Mouse (Mus musculus) gonadal fat pad, adult 2 months (tissue): ENCODE data around the gene Tlr9. TPM values are rescaled to one million over a fixed set of nuclear protein-coding genes. Genes with fewer than 3 reads are reported as not detected.

Source experiments
- DNase-seq: peaks from one replicate; pipeline ENCODE4 v3.0.0-alpha.2; 2012; ENCODE audit warnings: low read depth
- polyA plus RNA-seq: library from polyadenylated mRNA; depleted of rRNA; stranded (reverse); fragments of >200 nt; gene quantifications from 2 replicates; pipeline ENCODE4 v1.2.3, GENCODE M21; 2012

The Tlr9 gene
- polyA plus RNA-seq, 1 experiment, result 4.0 TPM

DNA sequence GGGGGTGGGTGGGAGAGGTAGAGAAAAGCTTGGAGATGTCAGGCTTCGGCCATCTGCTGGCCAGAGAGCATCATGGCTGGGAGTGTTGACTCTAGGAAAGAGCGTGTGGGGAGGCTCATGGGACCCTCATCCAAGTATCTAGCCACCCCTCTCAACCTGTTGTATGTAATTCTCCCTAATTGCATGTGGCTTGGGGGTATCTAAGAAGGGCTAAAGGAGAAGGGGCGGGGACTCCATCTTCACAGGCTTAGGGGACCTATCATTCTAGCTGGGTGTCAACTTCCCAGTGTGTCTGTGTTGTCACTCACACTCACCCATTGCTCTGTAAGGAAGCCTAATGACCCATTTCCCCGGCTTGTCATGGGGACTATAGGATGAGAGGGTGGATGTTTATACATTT lies 9.4 kb downstream of the Tlr9 start:
- DNase-seq, result no peak

DNA sequence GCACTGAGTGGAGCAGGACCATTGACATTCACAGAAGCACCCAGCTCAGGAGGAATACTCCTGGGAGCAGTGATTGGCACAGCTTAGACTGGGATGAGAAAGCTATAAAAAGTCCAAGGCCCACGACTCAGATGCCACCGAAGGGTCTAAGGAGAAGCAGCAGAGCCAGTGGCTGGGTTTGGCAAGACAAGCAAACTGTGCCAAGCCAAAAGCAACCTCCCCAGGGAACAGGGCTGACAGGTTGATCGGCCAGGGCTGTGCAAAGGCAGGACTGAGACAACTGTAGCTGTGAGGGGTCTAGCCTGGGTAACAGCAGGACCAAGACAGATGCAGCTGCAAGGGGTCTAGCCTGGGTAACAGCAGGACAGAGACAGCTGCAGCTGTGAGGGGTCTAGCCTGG lies 10.6 kb downstream of the Tlr9 start:
- DNase-seq, result no peak

- DNase-seq, result no peak
Observed at GRCm38 (mm10) chr9:106233953-106234352, 11.6 kb downstream of the Tlr9 start.

DNA sequence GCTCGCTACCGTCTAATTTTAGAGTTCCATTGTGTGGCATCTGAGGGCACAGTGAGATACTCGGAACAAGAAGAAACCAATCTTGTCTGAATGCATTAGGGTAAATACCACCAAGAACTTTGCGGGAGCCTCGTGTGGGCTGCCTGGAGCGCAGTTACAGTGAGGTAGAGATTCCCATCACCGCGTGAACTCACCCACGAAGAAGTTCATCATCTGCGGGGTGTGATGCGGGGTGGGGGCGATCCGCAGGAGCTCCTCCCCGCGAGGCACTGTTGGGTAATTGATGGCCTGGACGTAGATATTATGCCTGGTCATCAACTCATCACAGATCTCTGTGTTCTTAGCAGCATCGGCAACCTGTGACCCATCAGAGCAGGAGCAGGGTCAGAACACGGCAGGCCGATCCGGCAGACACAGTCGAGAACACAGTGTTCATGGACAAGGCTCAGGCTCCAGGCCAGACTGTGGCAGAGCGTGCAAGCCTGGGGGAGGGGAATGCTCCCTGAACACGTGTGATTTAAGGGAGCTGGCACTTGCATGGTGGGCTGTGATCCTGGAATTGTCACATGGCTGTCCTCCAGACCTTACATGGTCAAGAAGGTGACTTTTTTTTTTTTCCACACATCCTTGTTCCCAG lies 12.9 kb downstream of the Tlr9 start:
- DNase-seq, result no peak

DNA sequence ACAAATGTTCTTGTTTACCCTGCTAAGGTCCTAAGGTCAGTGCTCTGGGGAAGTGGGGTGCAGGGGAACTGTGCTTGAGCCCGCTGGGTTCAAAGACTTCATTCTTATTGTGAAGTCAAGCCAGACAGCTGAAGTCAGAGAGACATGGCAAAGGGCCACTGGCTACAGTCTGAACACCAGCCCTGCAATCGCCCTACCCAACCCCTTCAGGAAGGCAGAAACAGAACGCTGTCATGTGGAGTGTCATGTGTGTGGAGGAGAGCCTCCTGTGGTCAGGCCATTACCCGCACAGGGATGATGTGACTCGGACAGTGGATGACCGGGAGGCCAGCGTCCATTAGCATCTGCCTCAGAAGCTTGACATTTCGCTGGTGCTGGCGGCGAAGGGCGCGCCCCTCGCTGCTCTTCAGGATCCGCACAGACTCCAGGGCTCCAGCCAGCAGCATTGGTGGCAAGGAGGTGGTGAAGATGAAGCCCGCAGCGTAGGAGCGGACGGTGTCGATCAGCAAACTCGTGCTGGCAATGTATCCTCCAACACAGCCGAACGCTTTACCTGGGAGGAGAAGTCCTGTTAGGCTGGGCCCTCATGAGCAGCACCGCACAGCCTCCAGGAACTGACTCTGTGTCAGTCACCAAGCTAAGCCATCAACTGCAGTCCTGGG lies 13.9 kb downstream of the Tlr9 start:
- no peak for DNase-seq

GRCm38 (mm10) chr9:106236818-106237211 lies 14.4 kb downstream of the Tlr9 start:
- DNase-seq, result no peak

DNA sequence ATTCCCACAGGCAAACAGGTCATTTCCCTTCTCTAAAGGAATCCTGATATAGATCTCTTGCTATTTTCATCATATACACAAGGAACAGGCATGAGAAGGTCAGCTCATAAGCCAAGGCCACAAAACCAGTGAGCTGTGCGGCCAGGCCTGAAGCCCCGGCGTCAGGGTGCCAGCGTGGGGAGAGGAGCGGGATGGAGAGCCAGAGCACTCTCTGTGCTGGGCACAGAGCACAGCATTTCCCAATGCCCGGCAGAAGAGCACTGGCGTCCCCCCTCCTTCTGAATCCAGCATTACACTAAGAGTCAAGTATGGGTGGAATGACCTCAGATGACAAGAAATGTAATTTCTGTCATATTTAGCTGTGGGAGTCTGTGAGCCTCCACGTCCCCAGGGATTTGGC lies 15.0 kb downstream of the Tlr9 start:
- no peak for DNase-seq

- no peak for DNase-seq
Observed at GRCm38 (mm10) chr9:106237878-106238277, 15.5 kb downstream of the Tlr9 start.

GRCm38 (mm10) chr9:106241541-106242164 lies 19.3 kb downstream of the Tlr9 start:
- DNase-seq, result no peak

GRCm38 (mm10) chr9:106242813-106243488 lies 20.6 kb downstream of the Tlr9 start:
- DNase-seq, result no peak

GRCm38 (mm10) chr9:106249550-106249949 lies 27.2 kb downstream of the Tlr9 start:
- DNase-seq, result no peak

GRCm38 (mm10) chr9:106250245-106250644 lies 27.8 kb downstream of the Tlr9 start:
- DNase-seq, result no peak

DNA sequence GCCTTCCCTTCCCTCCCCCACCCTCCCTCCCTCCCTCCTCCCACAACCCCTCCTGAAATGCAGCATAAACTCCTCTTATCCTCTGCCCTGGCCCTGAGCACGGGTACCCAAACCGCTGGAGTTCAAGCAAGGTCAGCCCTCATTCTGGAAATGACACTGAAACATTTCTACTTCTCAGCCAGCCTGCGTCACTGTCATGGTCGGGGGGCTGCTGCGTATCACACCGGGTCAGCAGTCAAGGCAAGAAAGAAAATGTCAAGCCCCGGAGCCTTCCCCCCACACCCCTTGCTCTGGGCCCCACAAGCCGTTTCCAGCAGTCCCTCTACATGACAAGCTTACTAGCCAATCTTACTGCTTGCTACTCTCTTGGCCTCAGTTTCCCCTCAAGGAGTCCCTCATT lies 28.7 kb downstream of the Tlr9 start:
- DNase-seq, result no peak

GRCm38 (mm10) chr9:106254001-106254400 lies 31.6 kb downstream of the Tlr9 start:
- no peak for DNase-seq

GRCm38 (mm10) chr9:106258412-106258811 lies 36.0 kb downstream of the Tlr9 start:
- DNase-seq, result no peak

DNA sequence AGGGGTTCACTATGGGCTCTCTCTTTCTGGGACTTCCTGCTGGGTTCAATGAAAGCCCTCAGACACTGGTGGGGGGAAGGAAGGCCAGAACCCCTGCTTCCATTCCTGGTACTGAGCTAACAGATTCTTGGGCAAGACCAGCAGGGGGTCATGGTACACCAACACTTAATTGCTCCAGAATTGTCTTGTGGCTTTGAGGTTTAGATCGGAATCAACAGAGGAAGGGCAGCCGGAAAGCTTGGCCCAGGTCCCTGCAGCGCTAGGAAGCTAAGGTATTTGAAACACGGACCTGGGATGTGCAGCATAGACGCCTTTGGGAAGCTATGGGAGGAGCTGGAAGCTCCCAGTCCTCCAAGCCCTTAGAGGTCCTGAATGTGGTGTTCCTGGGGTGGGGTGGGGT lies 36.6 kb downstream of the Tlr9 start:
- DNase-seq, result no peak

DNA sequence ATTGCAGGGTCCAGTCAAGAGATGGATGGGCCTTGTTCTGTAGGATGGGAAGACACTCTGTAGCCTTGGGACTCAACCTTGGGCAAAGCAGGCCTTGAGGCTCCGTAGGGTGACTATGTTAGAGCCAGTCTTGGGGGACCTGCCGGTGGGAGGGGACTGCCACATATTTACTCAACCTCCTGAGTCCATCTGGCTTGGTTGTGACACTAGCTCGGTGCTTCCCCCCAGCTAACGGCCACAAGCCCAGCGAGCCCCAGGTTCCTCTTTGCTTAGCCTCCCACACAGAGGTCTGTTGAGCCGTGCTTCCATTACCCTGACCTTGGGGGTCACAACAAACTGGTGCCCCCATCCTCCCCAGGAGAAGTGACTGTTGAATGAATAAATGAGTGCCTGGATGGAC lies 38.7 kb downstream of the Tlr9 start:
- DNase-seq, result no peak

GRCm38 (mm10) chr9:106261491-106261890 lies 39.1 kb downstream of the Tlr9 start:
- no peak for DNase-seq

DNA sequence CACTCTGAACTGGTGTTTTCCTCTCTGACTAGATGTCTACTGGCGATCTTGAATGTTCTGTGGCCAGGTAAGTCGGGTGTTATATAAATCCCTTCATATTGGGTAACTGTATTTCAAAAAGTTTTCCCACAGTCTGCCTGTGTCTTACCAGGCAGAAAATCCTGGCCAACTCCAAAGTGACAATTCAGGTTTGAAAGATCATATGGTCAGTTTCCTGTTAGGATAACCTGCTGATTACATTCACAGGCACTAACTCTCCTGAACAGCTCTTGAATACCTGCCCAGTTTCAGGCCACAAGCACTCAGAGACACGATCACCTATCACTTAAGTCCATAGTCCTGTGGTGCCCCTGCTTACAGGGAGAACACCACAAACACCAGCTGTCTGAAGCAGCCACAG lies 39.7 kb downstream of the Tlr9 start:
- peak; percentile 76 for DNase-seq

DNA sequence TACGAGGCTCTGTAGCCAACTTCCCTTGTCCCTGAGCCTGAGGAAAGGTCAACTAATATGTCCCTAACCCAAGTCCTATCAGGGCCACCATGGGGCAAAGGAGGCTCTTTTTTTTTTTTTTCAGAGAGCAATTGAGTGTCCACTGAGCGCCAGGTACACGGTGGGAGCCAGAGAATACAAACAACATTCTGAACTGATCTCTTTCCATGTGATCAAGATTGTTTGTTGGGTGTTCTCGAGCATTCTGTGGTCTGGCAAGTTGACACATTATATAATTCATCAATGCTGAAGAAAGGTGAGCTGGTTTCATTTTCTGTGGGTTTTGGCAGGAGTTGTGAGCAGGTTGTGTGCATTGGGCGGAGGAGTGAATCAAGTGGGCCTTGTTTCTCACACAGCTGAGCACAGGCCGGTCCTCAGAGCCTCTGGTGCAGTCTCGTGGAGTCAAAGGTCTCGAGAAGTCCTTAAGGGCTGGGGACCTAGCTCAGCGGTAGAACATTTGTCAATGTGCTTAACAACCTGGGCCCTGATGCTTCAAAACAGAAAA lies 41.1 kb downstream of the Tlr9 start:
- no peak for DNase-seq

DNA sequence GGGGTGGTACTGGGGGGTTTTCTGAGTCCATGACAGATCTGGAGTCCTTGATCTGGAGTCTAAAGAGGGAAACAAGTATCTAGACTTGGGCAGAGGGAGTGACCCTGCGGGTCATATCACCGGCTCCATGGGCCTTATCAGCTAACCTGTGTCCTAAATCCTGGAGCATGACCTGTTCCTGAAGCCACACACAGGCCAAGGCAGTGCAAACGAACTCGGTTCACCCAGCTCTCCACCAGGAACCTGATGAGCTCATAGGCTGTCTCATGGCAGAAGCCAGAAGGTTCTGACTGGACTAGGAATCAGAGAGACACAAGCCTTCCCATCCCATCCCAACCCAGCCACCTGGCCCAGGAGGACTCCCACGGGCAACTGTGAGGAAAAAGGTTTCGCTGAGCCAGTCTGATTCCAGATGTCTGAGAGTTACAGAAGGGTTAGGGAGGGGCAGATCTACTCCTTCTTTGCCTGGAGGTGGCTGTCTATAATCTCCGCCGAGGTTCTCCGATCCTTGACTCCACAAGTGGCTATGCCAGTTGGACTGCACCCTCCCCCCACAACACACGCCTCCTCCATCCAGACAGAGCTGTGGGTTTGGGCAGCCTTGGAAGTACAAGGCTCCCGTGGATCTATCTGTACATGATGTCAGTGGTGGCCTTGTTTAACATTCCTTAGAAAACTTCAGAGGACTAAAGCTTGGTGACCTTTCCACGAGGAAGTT lies 43.1 kb downstream of the Tlr9 start:
- DNase-seq, result no peak
